Mouse (Mus musculus) testis, postnatal 10 days (tissue): ENCODE results near the gene Rab23.
"Not testable (repeated sequence)": the region's sequence is repeated elsewhere in the genome, so short reads cannot be mapped to it uniquely, and the experiment has no call there.

Experiments
- DNase-seq: peaks from one replicate; pipeline ENCODE4 v3.0.0; 2021; ENCODE audit warnings: low spot score

Gene Rab23

DNA sequence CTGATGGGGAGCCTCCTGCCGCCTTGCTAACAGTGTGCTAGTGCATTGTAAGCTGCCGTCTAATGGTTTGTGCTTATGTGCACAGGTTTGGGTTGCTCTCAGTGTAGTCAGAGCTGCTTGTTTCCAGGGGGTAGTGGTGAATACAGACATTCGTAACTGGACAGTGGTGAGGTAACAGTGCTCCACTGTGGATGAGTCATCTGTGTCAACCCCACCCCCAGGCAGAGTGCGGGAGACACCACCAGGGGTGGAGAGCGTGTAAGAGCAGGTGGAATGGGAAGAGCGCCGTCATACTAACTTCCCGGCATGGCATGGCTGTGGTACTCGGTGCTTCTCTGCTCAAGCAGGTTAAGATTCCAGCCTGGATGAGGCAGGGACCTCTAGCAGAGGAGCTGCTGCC is 13.4 kb downstream of the Rab23 start:
- DNase-seq = no peak

- DNase-seq = no peak
These were observed 14.5 kb downstream of the Rab23 start for GRCm38 (mm10) chr1:33734001-33734685.

DNA sequence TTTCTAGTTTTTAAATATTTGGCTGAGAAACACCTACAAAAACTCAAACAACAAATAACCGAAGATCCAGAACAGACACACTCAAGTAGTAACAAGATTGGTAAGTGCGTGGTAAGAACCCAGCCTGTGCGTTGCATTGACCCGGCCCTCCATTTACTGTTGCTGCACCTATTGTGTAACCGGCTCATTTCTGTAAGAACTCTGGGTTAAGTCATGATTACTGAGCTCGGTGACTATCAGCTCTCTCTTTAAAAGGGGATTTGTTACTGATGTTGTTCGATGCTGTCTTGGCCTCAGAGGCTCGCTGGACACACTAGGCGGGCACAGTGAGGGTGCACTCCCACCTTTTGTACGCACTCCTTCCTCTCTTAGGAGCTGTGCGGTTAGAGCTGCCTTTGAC is 18.6 kb downstream of the Rab23 start:
- DNase-seq = no peak

DNA sequence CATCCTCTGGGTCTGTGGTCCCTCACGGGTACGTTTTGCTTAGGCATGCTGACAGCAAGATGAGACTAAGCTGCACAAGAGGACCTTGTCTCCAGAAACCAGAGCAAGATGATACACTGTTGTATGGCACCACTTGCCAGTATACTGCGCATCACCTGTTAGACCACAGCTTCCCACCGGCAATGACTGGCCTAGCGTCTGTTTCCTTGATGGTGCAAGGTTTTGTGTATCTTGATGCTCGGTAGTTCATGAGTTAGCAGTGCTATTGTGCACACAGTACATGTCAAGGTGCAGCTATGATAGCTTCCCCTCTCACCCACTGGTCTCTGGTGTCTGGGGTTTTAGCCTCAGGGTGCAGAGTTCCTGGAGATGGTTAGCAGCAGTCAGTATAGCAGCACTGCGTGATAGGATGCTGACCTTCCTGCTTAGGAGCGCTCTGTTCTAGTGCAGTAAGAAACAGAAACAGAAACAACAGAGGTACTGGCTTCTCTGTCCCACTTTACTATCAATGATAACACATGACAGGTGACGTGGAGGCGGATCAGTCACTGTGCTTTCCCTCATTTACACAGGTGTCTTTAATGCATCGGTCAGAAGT is 19.1 kb downstream of the Rab23 start:
- DNase-seq = no peak

GRCm38 (mm10) chr1:33739302-33739701 is 19.6 kb downstream of the Rab23 start:
- DNase-seq = peak; percentile 92

- DNase-seq = peak; percentile 54
These were observed 23.2 kb downstream of the Rab23 start for GRCm38 (mm10) chr1:33742903-33743302.

- not testable (repeated sequence) for DNase-seq
These were observed 25.1 kb downstream of the Rab23 start for GRCm38 (mm10) chr1:33744815-33745214.

- no peak for DNase-seq
These were observed 26.2 kb downstream of the Rab23 start for GRCm38 (mm10) chr1:33745901-33746300.

GRCm38 (mm10) chr1:33749109-33749508 is 29.4 kb downstream of the Rab23 start:
- DNase-seq = no peak

DNA sequence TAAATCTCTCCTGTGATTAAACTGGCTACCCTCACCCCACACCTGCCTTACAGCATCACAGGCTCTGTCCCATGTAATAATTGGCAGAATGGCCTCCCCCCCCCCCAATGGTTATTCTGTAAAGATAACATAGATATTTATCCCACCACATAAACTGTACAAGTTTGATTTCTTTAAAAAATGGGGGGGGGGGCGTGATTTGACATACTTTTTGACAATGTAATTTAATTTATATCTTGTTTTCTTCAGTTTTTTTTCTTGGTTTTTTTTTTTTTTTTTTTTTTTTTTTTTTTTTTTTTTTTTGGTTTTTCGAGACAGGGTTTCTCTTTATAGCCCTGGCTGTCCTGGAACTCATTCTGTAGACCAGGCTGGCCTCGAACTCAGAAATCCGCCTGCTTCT is 30.0 kb downstream of the Rab23 start:
- not testable (repeated sequence) for DNase-seq

- no peak for DNase-seq
These were observed 31.6 kb downstream of the Rab23 start for GRCm38 (mm10) chr1:33751283-33751682.

- no peak for DNase-seq
These were observed 34.4 kb downstream of the Rab23 start for GRCm38 (mm10) chr1:33754089-33754488.

- no peak for DNase-seq
These were observed 35.5 kb downstream of the Rab23 start for GRCm38 (mm10) chr1:33754965-33755735.

DNA sequence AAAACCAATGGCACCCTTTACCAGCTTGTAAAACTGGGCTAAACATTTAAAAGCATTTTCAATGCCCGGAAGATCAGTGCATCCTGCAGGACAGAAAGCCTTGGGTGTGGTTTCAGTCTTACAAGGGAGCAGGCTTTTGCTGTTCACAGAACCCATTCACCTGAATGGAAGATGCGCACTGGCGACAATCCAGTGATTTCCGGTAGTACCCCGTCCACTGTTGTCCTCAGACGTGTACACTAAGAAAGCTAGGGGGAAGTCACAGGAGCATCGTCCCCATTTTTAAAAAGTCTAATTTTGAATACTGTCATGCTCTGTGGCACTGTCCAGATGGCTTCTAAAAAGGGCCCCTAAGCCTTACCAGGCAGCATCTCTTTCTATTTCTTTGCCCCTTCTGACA is 36.1 kb downstream of the Rab23 start:
- DNase-seq = no peak

GRCm38 (mm10) chr1:33756258-33757032 is 36.8 kb downstream of the Rab23 start:
- DNase-seq = no peak

GRCm38 (mm10) chr1:33757033-33757413 is 37.3 kb downstream of the Rab23 start:
- DNase-seq = no peak

- DNase-seq = peak; percentile 79
These were observed 37.9 kb downstream of the Rab23 start, which contains the start of gene Bag2 for GRCm38 (mm10) chr1:33757491-33758041. Gene Bag2, minus strand, starts transcription at chr1:33757795.

DNA sequence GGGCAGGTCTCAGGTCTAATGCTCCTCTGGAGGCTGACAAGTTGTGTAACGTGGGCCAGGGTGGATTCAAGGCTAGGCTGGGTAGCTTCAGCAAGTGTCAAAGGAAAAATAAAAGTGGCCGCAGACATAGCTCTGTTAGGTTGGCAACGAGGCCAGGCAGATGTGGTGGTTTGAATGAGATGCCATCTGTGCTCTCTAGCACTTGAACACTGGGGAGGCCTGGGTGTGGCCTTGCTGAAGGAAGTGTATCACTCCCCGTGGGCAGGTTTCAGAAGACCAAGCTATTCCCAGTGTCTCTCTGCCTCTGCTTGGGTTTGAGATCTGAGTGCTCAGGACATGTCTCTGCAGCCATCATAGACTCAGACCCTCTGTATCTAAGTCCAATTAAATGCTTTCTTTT is 38.8 kb downstream of the Rab23 start:
- no peak for DNase-seq

DNA sequence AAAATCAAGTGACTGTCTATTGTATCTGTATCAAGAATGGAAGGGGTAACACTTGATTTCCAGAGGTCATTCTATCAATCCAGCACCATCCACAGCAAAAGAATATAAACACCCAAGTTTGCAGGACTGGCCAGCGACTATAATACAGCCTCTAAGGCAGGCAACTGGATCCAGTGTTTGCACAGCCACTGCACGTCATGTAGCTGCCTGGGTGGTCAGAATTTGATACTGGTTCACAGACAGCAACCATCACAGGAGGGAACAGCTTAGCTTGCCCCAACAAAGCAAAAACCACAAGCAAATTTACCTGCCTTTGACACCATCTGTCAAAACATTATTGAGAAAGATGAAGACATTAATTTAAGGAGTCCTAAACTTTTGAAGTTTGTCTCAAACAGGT is 44.1 kb downstream of the Rab23 start:
- DNase-seq = no peak

- DNase-seq = no peak
These were observed 45.9 kb downstream of the Rab23 start for GRCm38 (mm10) chr1:33765468-33766080.
